Mouse (Mus musculus) testis, adult 2 months (tissue): ENCODE measurements around the gene Mecr.

Experiments used
- CTCF ChIP-seq: fragments of 200-500 bp; IDR thresholded peaks from 2 replicates; pipeline ENCODE4 v1.5.1; 2012; ENCODE audit warnings: low read depth, mild to moderate bottlenecking, inconsistent platforms, low read length, moderate library complexity; ENCODE audit not compliant: control insufficient read depth, insufficient read depth, insufficient replicate concordance
- POLR2A ChIP-seq: fragments of 200-500 bp; IDR thresholded peaks from 2 replicates; pipeline ENCODE4 v1.6.1; 2012; ENCODE audit warnings: low read depth, mild to moderate bottlenecking, inconsistent platforms, low read length, moderate library complexity; ENCODE audit not compliant: control insufficient read depth

DNA sequence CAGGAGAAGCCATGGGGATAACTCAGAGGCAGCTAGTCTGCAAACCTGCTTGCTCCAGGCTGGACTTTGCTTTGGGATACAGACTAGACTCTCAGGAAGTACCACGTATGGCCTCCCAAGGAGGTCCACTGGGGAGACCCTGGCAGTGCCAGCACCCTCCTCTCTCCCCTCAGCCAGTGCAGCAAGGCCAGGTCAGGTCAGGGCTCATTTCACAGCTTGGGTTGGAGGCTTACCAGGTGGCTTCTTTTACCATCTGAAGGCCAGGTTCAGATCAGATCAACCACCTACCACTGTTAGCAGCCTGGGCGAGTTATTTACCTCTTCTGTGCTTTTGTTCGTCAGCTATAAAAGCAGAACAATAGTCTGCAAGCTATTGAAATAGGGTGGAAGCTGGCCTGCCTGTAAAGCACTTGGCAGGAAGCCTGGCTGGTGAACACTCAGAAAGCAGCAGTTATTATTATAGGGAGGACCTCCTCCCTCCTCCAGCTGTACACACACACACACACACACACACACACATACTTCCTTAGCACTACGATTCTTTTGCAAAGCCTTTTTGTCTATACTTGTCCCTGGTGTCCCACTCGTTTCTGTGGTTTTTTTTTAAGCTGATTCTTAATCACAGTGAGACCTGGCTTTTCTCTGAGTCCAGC lies 6.8 kb downstream of the Mecr start:
- TF ChIP-seq CTCF, result no peak
- TF ChIP-seq POLR2A, result no peak
